Mouse (Mus musculus) bone marrow macrophage, adult 2 months (primary cell): ENCODE data around the gene Gm20388.

Experiments used
- CTCF ChIP-seq: IDR thresholded peaks from 2 replicates; pipeline ENCODE4 v1.5.1; 2012; ENCODE audit warnings: low read depth, mild to moderate bottlenecking, low read length, moderate library complexity
- POLR2A ChIP-seq: IDR thresholded peaks from 2 replicates; pipeline ENCODE4 v1.6.1; 2012; ENCODE audit warnings: mild to moderate bottlenecking, low read depth, low read length, borderline replicate concordance

GRCm38 (mm10) chr8:121528790-121529189, 1618.1 kb downstream of the Gm20388 start:
- TF ChIP-seq CTCF (no peak), POLR2A (no peak)
